Mouse (Mus musculus) adrenal gland, adult (tissue): ENCODE data around the gene Plekha5.

Source experiments
- DNase-seq, 2 experiments: peaks; one replicate each; pipeline ENCODE4 v3.0.0; 2022 to 2023; ENCODE audit warnings: low spot score in 1 of 2; ENCODE audit not compliant: inconsistent age in 2 of 2

Gene Plekha5

DNA sequence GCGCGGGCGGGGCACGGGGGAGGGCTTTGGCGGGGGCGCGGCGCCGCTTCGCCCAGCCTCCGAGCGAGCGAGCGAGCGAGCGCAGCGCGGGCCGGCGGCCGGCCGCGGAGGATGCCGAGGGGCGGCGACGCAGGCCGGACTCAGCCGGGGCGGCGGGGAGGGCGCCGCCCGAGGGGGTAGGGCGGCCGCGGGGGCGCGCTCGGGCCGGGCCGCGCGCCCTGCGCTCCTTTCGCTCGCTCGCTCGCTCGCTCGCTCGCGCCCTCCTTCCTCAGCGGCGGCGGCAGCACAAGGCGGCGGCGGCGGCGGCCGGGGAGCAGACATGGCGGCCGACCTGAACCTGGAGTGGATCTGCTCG lies at the start of gene Plekha5:
Gene Plekha5, plus strand, starts transcription at position 209 of the 355 bp plus-strand sequence.
- DNase-seq: peak; percentile 61 to 87

DNA sequence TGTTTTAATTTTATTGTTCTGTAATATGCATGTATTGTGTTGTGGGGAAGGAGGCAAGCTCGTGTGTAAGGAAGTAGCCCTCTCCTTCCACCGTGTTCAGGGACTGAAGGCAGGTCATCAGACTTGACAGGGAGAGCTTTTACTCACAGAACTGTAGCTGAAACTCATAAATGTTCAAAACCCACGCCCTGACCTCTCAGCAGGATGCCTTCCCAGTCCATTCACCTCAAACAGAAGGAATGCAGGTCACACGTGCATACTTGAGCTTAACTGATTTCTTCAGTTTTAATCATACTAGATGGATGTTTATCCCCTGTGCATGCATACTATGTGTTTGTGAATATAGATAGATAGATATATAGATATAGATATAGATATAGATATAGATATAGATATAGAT lies 48.2 kb upstream of the Plekha5 start:
- no peak for DNase-seq

DNA sequence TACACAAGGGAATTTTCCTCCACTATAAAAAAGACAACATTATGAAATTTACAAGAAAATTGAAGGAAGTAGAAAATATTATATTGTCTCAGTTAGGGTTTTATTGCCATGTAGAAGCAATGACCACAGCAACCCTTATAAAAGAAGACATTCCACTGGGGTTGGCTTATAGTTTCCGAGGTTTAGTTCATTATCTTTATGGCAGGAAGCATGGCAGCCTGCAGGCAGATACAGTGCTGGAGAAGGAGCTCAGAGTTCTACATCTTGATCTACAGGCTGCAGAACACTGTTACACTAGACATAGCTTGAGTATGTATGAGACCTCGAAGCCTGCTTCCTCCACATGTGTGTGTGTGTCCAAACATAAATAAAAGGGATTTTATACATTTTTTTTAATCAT lies 43.3 kb upstream of the Plekha5 start:
- DNase-seq: no peak

DNA sequence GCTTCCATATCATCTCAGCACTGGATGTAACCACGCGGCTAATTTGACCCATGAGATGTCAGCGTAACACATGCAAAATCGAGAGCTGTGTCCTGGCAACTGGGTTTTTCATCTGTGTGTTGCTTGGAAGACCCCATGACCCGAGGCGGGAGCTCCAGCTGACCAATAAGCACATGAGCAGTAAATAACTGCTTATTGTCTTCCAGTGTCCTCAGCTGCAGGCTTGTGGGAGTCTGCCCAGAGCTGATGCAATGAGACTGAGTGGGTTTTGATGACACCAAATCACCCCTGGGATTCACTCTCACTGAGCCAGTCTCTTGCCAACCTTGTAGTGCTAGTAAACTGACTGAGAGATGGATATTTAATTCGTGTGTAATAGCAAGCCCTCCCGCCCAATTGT lies 42.7 kb upstream of the Plekha5 start:
- no peak for DNase-seq

DNA sequence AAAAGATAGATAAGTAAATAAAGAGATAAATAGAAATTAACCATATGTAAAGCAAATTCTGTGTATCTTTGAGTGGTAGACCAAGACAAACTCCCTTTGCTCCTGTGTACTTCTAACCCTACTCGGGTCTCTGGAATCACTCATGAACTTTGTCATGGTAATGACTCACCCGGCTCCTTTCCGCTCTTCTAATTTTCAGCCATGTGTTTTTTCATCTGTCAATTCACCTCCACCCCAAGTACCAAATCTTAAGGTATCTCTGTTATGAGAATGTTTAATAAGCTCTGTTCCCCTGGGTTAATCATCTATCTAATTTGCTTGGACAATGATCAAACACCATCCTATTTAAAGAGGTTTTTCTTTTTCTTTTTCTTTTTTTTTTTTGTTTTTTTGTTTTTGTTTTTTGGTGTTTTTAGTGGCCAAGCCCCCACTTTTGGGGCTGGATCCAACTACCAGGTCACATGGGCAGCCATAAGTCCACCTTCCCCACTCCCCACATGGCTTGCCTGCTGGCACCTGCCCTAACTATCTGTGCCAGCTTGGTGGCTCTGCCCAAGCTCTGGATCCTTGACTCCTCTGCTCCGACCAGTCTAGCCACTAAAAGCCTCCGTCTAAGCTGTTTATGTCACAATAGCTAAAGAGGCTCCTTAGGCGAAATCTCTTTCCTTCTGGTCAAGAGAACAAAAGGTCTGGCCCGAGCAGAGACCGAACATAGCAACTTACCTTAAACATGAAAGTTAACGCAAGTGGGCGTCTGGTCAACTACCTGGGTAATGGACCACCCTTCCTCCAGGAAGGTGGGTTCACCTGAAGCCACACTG lies 40.1 kb upstream of the Plekha5 start:
- DNase-seq: no peak

DNA sequence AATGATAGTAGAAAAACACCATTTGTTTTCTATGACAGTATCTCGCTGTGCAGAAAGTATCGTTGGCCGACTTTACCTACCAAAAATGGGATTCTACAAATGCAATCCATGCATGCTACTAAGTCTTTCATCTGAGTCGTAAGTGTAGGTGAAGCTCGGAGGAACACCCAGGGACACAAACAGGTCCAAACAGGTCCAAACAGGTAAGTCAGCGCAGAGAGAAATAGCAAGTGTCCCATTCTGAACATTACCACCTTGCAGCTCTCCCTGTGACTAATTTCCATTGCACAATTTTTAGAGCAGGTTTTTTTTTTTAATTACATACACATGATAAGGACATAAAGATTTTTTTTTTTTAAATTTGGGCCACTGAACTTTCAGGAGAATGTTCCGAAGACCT lies 27.2 kb upstream of the Plekha5 start:
- no peak for DNase-seq

DNA sequence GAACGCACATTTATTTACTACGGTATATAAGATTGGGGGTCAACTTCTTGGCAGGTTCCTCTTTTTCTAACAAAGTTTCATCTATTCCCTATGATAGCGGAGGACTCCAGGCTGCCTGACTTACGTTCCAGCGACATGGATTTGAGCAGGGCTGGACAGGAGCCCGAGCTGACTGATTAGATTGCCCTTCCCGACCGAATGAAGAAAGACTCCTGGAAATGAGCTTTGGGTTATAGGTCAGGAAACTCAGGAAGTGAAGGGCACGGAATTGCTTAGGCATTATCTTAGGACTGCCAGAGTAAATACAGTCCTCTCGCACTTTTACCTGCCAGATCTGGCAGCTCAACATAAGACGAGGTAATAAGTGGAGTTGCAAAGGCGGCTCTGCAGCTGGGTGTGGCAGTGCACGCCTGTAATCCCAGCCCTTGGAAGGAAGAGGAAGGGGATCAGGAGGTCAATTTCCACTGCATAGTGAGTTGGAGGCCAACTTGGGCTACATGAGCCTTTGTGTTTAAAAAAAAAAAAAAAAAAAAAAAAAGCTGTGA lies 21.0 kb upstream of the Plekha5 start:
- DNase-seq: no peak

DNA sequence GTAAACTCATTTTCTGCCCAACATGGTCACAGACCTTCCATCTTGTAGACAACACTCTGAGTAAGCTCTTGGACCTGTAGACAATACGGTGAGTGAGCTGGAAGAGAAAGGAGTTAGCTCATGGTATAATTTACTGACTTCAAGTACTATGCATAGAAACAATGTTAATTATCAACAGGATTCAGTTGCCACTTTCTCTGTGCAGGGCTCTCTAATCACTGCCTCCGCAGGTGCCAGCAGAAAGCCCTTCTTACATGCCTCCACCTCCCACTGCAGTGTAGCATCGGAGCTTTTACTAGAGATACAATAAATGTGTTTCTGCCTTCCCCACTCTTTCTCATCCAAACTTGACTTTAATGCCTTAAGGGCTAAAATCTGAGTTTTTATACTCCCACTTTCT lies 11.9 kb upstream of the Plekha5 start:
- no peak for DNase-seq

DNA sequence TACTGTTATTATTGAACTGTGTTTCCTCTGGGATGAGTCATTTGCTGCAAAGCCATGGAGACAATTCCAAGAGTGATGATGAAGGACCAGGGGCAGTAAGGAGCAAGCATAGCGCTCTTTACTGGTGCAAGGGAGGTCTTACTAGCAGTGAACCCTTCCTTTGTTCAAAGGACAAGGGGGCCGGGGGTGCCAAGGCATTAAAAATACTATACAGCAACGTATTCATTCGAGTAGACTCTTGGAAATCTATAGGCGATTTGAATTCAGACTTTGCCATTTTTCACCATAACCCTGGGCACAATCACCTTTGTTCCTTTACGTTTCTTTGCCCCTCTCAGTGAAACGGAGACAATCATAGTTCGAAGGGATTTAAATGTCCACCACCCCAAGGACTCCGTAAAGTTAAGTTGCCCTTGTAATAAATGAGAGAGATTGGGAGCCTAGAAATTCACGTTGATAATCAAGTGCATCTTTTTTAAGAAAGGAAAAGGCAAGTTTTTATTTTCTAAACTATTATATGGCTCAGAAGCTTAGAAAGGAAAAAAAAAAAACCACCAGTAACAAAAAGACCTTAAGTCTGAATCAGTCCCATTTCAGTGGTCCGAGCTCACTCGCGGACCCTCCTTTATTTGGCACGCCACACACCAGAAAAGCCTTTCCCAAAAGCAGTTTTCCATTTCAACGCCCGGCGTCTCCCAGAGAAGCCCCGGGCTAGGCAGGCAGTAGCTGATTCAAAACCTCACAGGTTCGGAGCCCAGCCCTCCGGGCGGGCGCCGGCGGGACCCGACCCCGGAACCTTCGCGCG lies 611 bp upstream of the Plekha5 start:
- DNase-seq: peak in 1 of 2 experiments; percentile 61

DNA sequence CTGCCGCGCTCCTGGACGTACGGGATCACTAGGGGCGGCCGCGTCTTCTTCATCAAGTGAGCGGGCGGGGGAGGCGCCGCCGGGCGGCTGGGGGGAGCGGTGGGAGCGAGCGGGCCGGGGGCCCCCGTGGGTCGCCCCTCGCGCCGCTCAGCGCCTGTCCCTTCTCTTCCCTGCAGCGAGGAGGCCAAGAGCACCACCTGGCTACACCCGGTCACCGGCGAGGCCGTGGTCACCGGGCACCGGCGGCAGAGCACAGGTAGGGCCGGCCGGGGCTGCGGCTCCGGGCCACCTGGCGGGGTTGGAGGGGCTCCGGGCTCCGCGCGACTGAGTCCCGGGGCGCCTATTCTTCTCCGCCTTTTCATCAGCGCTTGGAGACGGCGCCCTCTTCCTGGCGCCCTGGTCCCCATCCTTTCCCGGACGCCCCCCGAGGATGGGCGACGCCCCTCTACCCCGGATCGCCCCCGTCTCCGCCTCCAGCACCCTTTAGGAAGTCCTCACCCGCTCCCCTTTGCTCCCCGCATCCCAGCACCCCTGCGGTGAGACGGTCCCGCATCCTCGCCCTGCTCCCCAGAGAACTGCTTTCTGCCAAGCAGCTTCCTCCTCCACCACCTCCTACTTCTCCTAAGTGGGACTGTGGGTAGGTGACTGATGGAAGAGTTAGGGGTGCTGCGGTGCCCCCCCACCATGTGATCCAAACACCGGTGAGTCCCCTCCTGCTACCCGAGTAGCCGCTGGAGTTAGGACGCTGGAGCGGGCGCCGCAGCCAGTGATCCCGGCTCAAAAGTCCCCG lies 542 bp downstream of the Plekha5 start:
- DNase-seq: peak; percentile 63 to 86

DNA sequence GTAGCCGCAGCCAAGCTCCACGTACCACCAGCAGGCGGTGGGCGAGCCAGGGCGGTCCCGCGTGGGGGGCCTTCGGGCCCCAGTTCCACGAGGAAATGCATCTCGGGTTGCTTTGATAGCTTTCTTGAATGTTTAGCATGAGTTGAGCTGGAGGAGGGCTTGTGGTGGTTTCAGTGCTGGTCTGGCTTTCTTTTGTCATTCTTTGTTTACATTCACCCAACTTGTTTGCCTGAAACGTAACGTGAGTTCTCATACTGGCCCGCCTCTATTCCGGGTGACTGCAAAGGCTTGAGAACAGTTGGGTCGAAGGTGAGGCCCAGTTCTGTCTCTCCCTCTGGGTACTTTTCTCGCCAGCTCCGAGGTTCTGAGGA lies 1.1 kb downstream of the Plekha5 start:
- peak; percentile 40 to 81 for DNase-seq

DNA sequence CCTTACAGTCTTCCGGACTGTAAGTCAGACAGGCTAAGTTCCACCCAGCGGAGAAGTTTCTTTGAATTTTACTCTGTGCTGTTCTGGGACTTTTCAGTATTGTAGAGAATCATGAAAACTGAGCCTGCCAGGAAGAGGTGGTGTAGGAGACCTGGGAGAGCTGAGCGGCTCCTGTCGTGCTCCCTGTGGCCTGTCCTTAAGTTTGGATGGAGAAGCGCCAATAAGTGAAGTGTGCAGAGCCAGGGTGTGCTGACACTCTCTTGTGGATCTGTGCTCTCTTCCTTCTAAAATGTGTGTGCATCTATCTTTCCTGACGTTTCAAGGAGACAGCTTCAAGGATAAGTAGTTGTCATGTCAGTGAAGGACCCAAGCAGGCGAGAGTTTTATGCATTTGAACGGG lies 5.4 kb downstream of the Plekha5 start:
- DNase-seq: peak; percentile 10 to 69

DNA sequence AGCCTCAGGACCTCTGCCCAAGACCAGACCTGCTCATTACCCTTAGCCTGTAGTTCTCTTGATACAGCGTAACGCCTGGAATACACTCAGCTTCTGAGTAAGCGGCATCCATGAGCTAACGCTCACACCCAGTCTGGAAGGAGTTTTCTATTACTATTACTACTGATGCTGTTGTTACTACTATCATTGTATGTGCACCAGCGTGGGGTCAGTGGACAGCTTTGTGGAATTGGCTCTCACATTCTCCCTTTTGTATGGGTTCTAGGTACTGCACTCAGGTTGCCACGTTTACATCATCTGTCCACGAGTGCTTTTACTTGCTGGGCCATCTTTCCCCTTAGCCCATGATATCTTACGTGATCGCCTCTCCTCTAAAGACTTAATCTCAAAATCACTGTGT lies 8.5 kb downstream of the Plekha5 start:
- no peak for DNase-seq

DNA sequence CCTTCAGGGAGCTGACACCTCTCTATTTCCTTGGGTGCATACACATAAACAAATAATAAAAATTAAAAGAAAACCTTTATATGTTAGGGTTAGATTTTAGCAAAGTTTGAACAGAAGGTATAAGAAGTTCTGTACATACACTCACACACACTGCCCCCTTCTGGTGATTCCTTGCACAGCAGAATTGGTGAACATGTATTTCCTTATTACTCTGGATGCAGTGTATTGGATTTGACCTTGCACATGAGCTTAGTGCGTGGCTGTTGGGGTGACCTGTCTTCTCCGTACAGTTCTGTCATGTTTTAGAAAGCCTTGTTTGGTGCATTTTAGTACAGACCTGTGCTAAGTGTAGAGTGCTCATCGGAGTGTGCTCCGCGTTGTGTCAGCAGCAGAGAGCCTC lies 19.5 kb downstream of the Plekha5 start:
- DNase-seq: peak; percentile 29 to 83

DNA sequence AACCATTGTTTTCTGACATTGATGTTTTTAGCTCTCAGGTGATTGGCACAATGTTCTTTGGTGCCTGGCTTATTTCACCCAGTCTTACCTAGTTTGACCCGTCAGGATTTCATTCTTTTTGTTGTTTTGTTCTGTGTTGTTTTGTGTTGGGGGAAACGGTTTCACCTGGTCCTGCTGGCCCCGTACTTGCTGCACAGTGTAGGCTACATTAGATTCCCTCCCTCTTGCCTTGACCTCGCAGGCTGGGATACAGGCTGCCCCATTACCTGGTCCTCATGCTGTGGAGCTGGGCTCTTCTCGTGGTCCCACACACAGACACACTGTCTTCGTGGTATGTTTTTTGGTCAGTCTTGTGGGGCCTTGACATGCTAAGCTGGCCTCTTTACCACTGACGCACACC lies 20.3 kb downstream of the Plekha5 start:
- DNase-seq: no peak

DNA sequence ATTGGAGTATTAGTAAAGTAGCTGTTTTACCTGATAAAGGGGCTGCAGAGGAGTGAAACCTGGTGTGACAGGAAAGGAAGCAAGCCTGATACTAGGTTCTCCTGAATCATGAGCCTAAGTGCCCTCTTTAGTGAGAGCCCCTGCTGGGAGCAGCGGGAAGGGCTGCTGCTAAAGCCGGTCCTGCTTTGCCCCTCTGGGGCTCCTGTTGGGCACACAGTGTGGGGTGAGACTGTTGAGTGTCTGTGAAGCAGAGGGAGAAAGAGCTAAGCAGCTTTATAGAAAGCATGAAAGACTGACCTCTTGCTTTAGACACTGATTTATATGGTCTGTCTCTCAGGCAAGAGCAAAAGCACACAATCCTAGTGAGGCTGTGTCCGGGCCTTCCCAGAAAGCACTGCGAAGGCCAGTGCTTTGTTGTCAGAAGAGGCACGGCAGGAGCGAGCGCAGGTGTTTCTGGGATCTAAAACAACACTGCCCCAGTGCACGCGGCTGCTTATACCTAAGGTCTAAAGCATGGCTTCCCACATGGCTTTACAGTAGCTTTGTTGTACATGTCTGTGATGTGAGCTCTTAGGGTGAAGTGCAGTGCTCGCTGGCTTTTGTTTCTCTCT lies 21.1 kb downstream of the Plekha5 start:
- no peak for DNase-seq

DNA sequence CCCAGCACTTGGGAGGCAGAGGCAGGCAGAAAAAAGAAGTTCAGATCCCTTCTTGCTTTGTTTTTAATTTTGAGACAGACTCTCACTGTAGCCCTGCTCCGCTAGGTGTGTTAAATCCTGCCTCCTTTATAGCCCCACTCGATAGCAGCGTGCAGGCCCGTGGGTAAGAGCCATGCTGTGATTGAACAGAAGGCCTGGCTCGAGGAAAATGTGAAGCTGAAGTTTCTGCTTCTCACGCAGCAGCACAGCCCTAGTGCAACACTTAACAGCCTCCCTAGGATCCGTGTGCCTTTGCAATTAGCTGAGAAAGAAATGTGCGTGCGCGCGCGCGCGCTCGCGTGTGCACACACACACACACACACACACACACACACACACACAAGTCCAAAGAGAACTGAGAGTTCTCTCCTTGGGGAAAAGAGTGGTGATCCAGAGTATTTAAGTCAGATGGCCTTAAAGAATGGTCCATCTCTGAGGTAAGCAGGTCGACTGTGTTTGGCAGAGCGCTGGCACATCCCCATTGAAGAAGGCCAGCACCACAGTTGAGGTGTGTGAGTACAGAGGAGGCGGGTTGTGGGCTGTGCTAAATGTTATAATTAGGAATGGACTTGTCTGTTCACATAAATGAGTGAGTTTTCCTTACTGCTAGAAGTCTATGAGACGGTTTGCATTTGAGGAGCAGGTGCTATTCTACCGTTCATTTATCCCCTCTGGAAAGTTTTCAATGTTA lies 24.3 kb downstream of the Plekha5 start:
- no peak for DNase-seq

DNA sequence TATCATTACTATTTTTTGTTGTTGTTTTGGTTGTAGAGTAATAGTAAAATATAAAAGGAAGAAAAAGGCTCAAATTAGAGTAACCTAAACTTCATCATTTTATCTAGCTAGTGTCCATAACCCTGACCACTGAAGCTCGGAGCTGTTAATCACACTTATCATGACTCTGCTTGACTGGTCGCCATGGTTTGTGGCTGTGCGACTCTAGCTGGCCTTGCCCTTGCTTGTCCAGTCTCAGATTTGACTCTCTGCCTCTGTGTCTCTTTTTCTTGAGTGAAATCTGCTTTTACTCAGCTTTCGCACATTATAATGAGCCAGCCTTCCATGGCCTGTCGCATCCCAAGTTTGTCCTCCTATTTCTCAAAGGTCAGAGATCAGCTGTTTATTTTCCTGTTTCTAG lies 26.8 kb downstream of the Plekha5 start:
- DNase-seq: peak; percentile 15 to 71

DNA sequence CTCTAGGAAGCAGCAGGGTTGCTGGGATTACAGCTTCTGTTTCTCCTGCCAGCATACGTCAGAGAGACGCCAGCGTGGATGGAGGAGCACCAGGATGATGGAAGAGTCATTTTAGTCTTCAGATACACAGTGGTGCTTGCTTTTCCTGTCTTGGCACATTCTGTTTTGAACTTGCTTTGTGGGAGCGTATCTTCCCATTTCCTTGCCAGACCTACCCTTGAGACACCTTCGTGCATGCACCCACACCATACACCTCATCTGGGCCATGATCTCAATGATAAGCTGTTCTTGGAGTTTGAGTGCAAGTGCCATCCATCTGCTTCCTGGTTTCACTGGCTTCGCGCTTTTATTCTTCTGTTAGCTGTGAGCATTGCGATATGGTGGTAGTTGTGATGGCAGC lies 28.9 kb downstream of the Plekha5 start:
- DNase-seq: no peak

DNA sequence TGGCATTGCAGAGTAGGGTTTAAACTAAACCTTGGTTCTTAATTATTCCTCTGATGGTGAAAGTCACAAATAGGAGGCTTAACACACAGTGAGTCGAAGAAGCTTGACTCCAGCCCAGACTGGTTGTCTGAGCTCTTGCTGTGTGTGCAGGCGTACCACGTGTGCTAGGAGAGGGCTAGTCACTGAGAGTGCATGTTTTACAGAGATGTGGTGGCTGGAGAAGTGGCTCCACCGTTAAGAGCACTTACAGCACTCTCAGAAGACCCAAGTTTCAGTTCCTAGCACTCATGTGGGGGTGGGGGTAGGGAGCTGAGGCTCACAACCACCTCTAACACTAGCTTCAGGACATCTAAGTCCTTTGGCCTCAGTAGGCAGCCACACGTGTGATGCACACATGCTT lies 29.6 kb downstream of the Plekha5 start:
- no peak for DNase-seq
